Mouse (Mus musculus) embryo, embryonic 10 days (tissue): Measurements from ENCODE around the gene Prnd.
A peak's percentile ranks its signal among the peaks of the same experiment; 100 is the strongest.

ENCODE experiments used
- DNase-seq: peaks from one replicate; pipeline ENCODE4 v3.0.0-alpha.2; 2015; ENCODE audit warnings: low spot score

The Prnd gene

GRCm38 (mm10) chr2:131940506-131940905 lies 10.2 kb upstream of the Prnd start:
- no peak for DNase-seq

GRCm38 (mm10) chr2:131941501-131941900 lies 9.2 kb upstream of the Prnd start:
- DNase-seq, result no peak

- DNase-seq, result no peak
Measured at GRCm38 (mm10) chr2:131944370-131944769, 6.3 kb upstream of the Prnd start.

- DNase-seq, result no peak
Measured at GRCm38 (mm10) chr2:131945225-131945624, 5.4 kb upstream of the Prnd start.

GRCm38 (mm10) chr2:131945765-131946164 lies 4.9 kb upstream of the Prnd start:
- no peak for DNase-seq

- DNase-seq, result no peak
Measured at GRCm38 (mm10) chr2:131946351-131946750, 4.3 kb upstream of the Prnd start.

GRCm38 (mm10) chr2:131948156-131948555 lies 2.5 kb upstream of the Prnd start:
- no peak for DNase-seq

GRCm38 (mm10) chr2:131948916-131949639 lies 1.6 kb upstream of the Prnd start:
- DNase-seq, result no peak

GRCm38 (mm10) chr2:131949767-131950597 lies 679 bp upstream of the Prnd start:
- DNase-seq, result peak; percentile 68

GRCm38 (mm10) chr2:131952456-131952855 lies 1.8 kb downstream of the Prnd start:
- DNase-seq, result no peak

- peak; percentile 47 for DNase-seq
Measured at GRCm38 (mm10) chr2:131952961-131953538, 2.4 kb downstream of the Prnd start.

GRCm38 (mm10) chr2:131953711-131954110 lies 3.0 kb downstream of the Prnd start:
- no peak for DNase-seq

- DNase-seq, result no peak
Measured at GRCm38 (mm10) chr2:131954835-131955234, 4.2 kb downstream of the Prnd start.

GRCm38 (mm10) chr2:131955264-131955663 lies 4.6 kb downstream of the Prnd start:
- peak; percentile 52 for DNase-seq

- no peak for DNase-seq
Measured at GRCm38 (mm10) chr2:131956336-131957256, 5.9 kb downstream of the Prnd start.

- DNase-seq, result peak; percentile 39
Measured at GRCm38 (mm10) chr2:131957731-131958222, 7.1 kb downstream of the Prnd start.

- no peak for DNase-seq
Measured at GRCm38 (mm10) chr2:131961671-131962070, 11.0 kb downstream of the Prnd start.

- no peak for DNase-seq
Measured at GRCm38 (mm10) chr2:131970597-131970996, 19.9 kb downstream of the Prnd start.

GRCm38 (mm10) chr2:131971098-131971497 lies 20.4 kb downstream of the Prnd start:
- DNase-seq, result no peak

- DNase-seq, result no peak
Measured at GRCm38 (mm10) chr2:131976663-131977062, 26.0 kb downstream of the Prnd start.

- DNase-seq, result peak; percentile 38
Measured at GRCm38 (mm10) chr2:131980866-131981265, 30.2 kb downstream of the Prnd start.
